Mouse (Mus musculus): Measurements from ENCODE around the gene Ethe1. TPM values are rescaled to one million over a fixed set of nuclear protein-coding genes. Genes with fewer than 3 reads are reported as not detected.

Gene Ethe1
- polyA plus RNA-seq, 1 experiment from 2014 or later, result 17.0 TPM

DNA sequence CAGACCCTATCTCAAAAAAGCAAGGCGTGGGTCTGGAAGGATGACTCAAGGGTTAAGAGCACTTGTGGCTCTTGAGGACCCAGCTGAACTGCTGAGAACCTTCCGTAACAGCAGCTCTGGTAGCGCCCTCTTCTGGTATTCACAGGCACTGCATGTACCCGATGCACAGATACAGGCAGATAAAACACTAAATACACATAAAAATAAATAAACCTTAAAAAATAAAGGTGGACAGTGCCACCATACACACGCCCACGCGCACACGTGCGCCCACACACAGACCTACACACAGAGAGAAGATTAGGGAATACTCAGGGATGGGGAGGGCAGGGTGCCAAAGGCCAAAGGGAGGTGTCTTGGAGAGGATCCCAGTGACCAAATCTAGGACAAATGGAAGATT lies 55.1 kb downstream of the Ethe1 start:
- H3K4me2 ChIP-seq, result no peak overlapping the region
- no peaks in the 10 kb centered on the region for H3K36me3 ChIP-seq
- H3K4me1 ChIP-seq, result peaks cover 12% of the 10 kb centered on the region
- H3K27me3 ChIP-seq (replicated peaks), result peaks cover 35% of the 10 kb centered on the region
- no peak overlapping the region for H3K27ac ChIP-seq
- H3K4me3 ChIP-seq, result no peak overlapping the region
- no peak for ATAC-seq
- WGBS (ENCODE audit: insufficient replicate concordance), result 2% methylated on average over 9 of the region's 9 CpGs
- H3K9me3 ChIP-seq (replicated peaks), result no peaks in the 10 kb centered on the region
- no peak overlapping the region for H3K9ac ChIP-seq

DNA sequence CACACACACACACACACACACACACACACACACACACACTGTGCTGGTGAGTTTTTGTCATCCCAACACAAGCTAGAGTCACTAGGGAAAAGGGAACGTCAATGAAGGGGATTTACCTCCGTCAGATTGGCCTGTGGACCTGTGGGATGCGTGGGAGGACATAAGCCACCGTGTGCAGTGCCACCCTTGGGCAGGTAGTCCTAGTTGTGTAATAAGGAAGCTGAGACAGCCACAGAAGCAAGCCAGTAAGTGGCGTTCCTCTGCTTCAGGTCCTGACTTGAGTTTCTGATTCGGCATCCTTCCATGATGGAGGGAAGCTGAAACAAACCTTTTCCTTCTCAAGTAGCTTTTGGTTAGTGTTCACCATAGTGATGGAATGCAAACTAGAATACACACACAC lies 57.1 kb downstream of the Ethe1 start:
- ATAC-seq, result no peak
- Histone ChIP-seq H3K4me2 (no peak overlapping the region), H3K9ac (no peak overlapping the region), H3K4me3 (no peak overlapping the region), H3K27me3 (replicated peaks) (peaks cover 18% of the 10 kb centered on the region), H3K9me3 (replicated peaks) (no peaks in the 10 kb centered on the region), H3K36me3 (no peaks in the 10 kb centered on the region), H3K27ac (no peak overlapping the region), H3K4me1 (no peaks in the 10 kb centered on the region)
- 54% methylated on average over 6 of the region's 6 CpGs for WGBS (ENCODE audit: insufficient replicate concordance)

DNA sequence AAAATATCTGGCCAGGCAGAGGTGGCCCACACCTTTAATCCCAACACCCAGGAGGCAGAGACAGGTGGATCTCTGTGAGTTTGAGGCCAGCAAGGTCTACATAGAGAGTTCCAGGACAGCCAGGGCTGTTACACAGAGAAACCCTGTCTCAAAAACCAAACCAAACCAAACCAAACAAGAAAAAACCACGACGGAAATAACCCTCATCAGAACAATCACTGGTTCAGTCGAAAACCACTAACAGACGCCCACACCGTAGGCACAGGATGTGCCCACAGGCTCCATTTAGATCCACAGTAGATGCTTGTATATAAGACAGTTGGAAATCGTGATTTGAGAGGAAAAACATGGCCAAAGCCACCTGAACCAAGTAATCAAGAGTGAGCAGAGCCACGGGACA lies 57.7 kb downstream of the Ethe1 start:
- peaks cover 13% of the 10 kb centered on the region for H3K27me3 ChIP-seq (replicated peaks)
- H3K4me3 ChIP-seq, result no peak overlapping the region
- no peaks in the 10 kb centered on the region for H3K36me3 ChIP-seq
- H3K4me1 ChIP-seq, result no peaks in the 10 kb centered on the region
- ATAC-seq, result no peak
- 29% methylated on average over 7 of the region's 7 CpGs for WGBS (ENCODE audit: insufficient replicate concordance)
- no peaks in the 10 kb centered on the region for H3K9me3 ChIP-seq (replicated peaks)
- H3K9ac ChIP-seq, result no peak overlapping the region
- no peak overlapping the region for H3K4me2 ChIP-seq
- H3K27ac ChIP-seq, result no peak overlapping the region

DNA sequence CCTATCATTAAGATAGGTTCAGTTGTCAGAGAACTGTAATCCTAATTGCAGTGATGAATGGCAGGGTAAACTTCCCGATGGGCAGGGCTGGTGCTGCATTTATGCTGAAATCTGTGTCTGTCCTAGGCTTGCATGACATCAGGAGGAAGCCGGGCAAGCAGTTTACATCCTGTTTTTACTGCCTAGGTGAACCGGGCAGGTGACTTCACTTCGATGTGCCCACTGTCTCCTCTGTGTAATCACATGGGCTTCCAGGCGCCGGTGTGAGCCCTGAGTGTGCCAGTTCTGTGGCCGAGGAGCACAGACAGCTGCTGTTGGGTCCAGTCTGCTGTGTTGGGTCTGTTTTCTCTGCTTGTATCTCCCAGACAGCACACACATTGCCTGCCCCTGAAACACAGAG lies 59.1 kb downstream of the Ethe1 start:
- Histone ChIP-seq H3K27me3 (replicated peaks) (peaks cover 6% of the 10 kb centered on the region; the same call in 1 of the 2 replicates), H3K4me1 (no peaks in the 10 kb centered on the region), H3K27ac (no peak overlapping the region), H3K36me3 (no peaks in the 10 kb centered on the region), H3K4me3 (no peak overlapping the region), H3K9ac (no peak overlapping the region), H3K9me3 (replicated peaks) (no peaks in the 10 kb centered on the region), H3K4me2 (no peak overlapping the region)
- no peak for ATAC-seq
- WGBS (ENCODE audit: insufficient replicate concordance), result 59% methylated on average over 7 of the region's 7 CpGs

DNA sequence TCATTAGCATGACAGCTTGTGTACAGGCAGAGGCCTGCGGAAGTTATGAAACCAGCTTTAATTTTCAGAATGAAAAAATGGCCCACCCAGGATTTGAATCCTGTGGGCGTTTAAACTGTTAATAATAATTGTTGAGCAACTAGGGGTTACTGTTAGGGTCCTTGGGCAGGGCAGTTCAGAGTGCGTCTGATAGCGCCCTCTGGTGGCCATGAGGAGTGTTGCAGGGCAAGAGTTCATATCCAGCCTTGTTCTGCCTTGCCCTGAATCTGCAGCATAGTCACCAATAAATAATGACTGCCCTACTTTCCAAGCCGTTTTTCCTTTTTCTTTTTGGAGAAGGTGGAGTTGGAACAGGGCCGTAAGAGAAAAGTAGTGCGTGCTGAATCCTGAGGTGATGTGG lies 66.3 kb downstream of the Ethe1 start:
- no peaks in the 10 kb centered on the region for H3K36me3 ChIP-seq
- H3K4me2 ChIP-seq, result no peak overlapping the region
- no peak overlapping the region for H3K4me3 ChIP-seq
- no peaks in the 10 kb centered on the region for H3K4me1 ChIP-seq
- no peaks in the 10 kb centered on the region for H3K9me3 ChIP-seq (replicated peaks)
- H3K27ac ChIP-seq, result no peak overlapping the region
- no peak for ATAC-seq
- 21% methylated on average over 7 of the region's 7 CpGs for WGBS (ENCODE audit: insufficient replicate concordance)
- no peak overlapping the region for H3K9ac ChIP-seq
- 0 out of 2 replicates have a peak, but pooled peaks cover 3% of the 10 kb centered on the region for H3K27me3 ChIP-seq (replicated peaks)

Other genes starting within 250 kb of the Ethe1 start
- not detected in 2 replicates for gene Lypd5, start 238.3 kb upstream of the Ethe1 start, polyA plus RNA-seq (2016; fragmentation: Nextera tagmentation; extraction: Ambion mirVana)
- 159 and 161 TPM in 2 replicates for gene Kcnn4, start 217.3 kb upstream of the Ethe1 start, polyA plus RNA-seq (2016; fragmentation: Nextera tagmentation; extraction: Ambion mirVana)
- gene Smg9, start 187.9 kb upstream of the Ethe1 start, polyA plus RNA-seq (2016; fragmentation: Nextera tagmentation; extraction: Ambion mirVana), result 22.9 and 23.5 TPM in 2 replicates
- gene Irgc1, start 135.2 kb upstream of the Ethe1 start, polyA plus RNA-seq (2016; fragmentation: Nextera tagmentation; extraction: Ambion mirVana), result not detected in 2 replicates
- gene Plaur, start 125.1 kb upstream of the Ethe1 start, polyA plus RNA-seq (2016; fragmentation: Nextera tagmentation; extraction: Ambion mirVana), result 2.6 and 2.8 TPM in 2 replicates
- 0.28 and 0.35 TPM in 2 replicates for gene Cadm4, start 105.5 kb upstream of the Ethe1 start, polyA plus RNA-seq (2016; fragmentation: Nextera tagmentation; extraction: Ambion mirVana)
- 12.4 and 14.2 TPM in 2 replicates for gene Zfp428, start 80.5 kb upstream of the Ethe1 start, polyA plus RNA-seq (2016; fragmentation: Nextera tagmentation; extraction: Ambion mirVana)
- gene AC161166.1, start 75.1 kb upstream of the Ethe1 start, polyA plus RNA-seq (2016; fragmentation: Nextera tagmentation; extraction: Ambion mirVana), result 0.20 and 0.24 TPM in 2 replicates
- gene Irgq, start 56.9 kb upstream of the Ethe1 start, polyA plus RNA-seq (2016; fragmentation: Nextera tagmentation; extraction: Ambion mirVana), result 2.8 and 3.1 TPM in 2 replicates
- gene Pinlyp, start 41.4 kb upstream of the Ethe1 start, polyA plus RNA-seq (2016; fragmentation: Nextera tagmentation; extraction: Ambion mirVana), result not detected in 2 replicates
- gene Xrcc1, start 41.3 kb upstream of the Ethe1 start, polyA plus RNA-seq (2016; fragmentation: Nextera tagmentation; extraction: Ambion mirVana), result 61.5 and 63.0 TPM in 2 replicates
- gene Zfp575, start 98 bp downstream of the Ethe1 start, polyA plus RNA-seq (2016; fragmentation: Nextera tagmentation; extraction: Ambion mirVana), result 0.41 and 0.57 TPM in 2 replicates
- 0.08 and 0.22 TPM in 2 replicates for gene Phldb3, start 23.2 kb downstream of the Ethe1 start, polyA plus RNA-seq (2016; fragmentation: Nextera tagmentation; extraction: Ambion mirVana)
- not detected in 2 replicates for gene Lypd3, start 49.0 kb downstream of the Ethe1 start, polyA plus RNA-seq (2016; fragmentation: Nextera tagmentation; extraction: Ambion mirVana)
- gene Tex101, start 89.1 kb downstream of the Ethe1 start, polyA plus RNA-seq (2016; fragmentation: Nextera tagmentation; extraction: Ambion mirVana), result not detected in 2 replicates
- not detected in 2 replicates for gene BC049730, start 121.7 kb downstream of the Ethe1 start, polyA plus RNA-seq (2016; fragmentation: Nextera tagmentation; extraction: Ambion mirVana)
- not detected in 2 replicates for gene Gm4763, start 139.4 kb downstream of the Ethe1 start, polyA plus RNA-seq (2016; fragmentation: Nextera tagmentation; extraction: Ambion mirVana)
- 0.55 and 0.93 TPM in 2 replicates for gene Cd177, start 172.8 kb downstream of the Ethe1 start, polyA plus RNA-seq (2016; fragmentation: Nextera tagmentation; extraction: Ambion mirVana)
- 0.30 and 0.42 TPM in 2 replicates for gene Ceacam10, start 189.7 kb downstream of the Ethe1 start, polyA plus RNA-seq (2016; fragmentation: Nextera tagmentation; extraction: Ambion mirVana)